Mouse (Mus musculus) E14TG2a.4 (cell line): ENCODE measurements around the gene Mrps27.

Experiments
- CTCF ChIP-seq: conservative IDR thresholded peaks from 2 replicates; pipeline ENCODE4 v1.5.1; 2014; ENCODE audit warnings: low read length
- NANOG ChIP-seq: IDR thresholded peaks from 2 replicates; pipeline ENCODE4 v1.6.1; 2014; ENCODE audit warnings: borderline replicate concordance, low read length, mixed read lengths
- POU5F1 ChIP-seq: IDR thresholded peaks from 2 replicates; pipeline ENCODE4 v1.6.1; 2014; ENCODE audit warnings: low read length, borderline replicate concordance

DNA sequence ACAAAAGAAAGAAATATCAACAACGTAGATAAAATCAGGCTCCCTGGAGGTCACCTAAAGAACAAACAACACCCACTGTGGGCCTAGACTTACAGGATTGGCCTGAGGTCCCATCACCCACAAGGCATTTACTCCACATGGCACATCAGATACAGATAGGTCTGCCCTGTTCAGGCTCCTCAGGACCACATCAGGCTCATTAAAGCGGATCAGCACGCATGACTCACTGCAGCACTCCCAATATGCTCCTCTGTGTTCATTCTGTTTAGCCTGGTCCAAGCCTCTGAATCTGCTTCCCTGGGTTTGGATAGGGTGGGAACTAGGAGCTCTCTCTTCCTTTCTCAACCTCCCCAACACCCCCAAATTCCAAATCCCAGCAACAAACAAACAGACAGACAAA, 107.9 kb downstream of the Mrps27 start:
- TF ChIP-seq CTCF = no peak
- TF ChIP-seq NANOG = no peak
- no peak for TF ChIP-seq POU5F1
